Mouse (Mus musculus) CH12.LX (cell line): ENCODE measurements at regions not wholly inside any gene's neighbourhood (a gene's known extent, or its start where the extent isn't known, plus 50 kb on each side); places are given as distances from the start of the nearest gene placed in this dataset.

Experiments used
- EP300 ChIP-seq: IDR thresholded peaks from 2 replicates; pipeline ENCODE4 v1.6.1; 2011; ENCODE audit warnings: low read length, improper control_type of control experiment
- ETS1 ChIP-seq: conservative IDR thresholded peaks from 2 replicates; pipeline ENCODE4 v1.6.1; 2012; ENCODE audit warnings: low read depth, mild to moderate bottlenecking, inconsistent platforms, low read length, improper control_type of control experiment, moderate library complexity
- GABPA ChIP-seq: IDR thresholded peaks from 2 replicates; pipeline ENCODE4 v1.6.1; 2012; ENCODE audit warnings: low read depth, low read length, improper control_type of control experiment, inconsistent platforms; ENCODE audit not compliant: insufficient replicate concordance
- MEF2A ChIP-seq: IDR thresholded peaks from 2 replicates; pipeline ENCODE4 v1.6.1; 2014; ENCODE audit warnings: low read depth, mild to moderate bottlenecking, inconsistent platforms, low read length, improper control_type of control experiment, borderline replicate concordance
- ZNF384 ChIP-seq: IDR thresholded peaks from 2 replicates; pipeline ENCODE4 v1.6.1; 2012; ENCODE audit warnings: low read depth, low read length, improper control_type of control experiment, inconsistent platforms

- TF ChIP-seq EP300 (no peak), MEF2A (no peak), ETS1 (no peak), GABPA (no peak), ZNF384 (no peak)
These were observed 132.1 kb upstream of the Lyplal1 start for GRCm38 (mm10) chr1:186249214-186249613.
